Mouse (Mus musculus): ENCODE results near the gene Lamb2.

DNA sequence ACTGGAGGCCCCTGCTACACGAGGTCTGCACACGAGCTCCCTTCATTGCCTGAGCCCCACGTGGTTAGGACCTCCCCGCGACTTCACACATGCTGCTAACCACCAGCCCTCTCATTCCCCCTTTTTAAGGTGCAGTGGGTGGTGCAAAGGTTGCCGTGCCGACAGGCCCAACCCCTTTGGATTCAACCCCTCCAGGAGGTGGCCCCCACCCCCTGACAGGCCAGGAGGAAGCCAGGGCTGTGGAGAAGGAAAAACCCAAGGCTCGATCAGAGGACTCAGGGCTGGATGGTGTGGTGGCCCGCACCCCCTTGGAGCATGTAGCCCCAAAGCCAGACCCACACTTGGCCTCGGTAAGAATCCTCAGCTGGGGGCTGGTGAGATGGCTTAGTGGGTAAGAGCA is 15.4 kb downstream of the Lamb2 start:
- no peak for TF ChIP-seq CTCF (conservative IDR thresholded peaks at IDR 0.05; ENCODE audit: low read length)
- no peak for TF ChIP-seq NANOG (IDR thresholded peaks at IDR 0.05; ENCODE audit: borderline replicate concordance, low read length)
- no peak for TF ChIP-seq POU5F1 (IDR thresholded peaks at IDR 0.05; ENCODE audit: borderline replicate concordance, low read length)
